ENCODE assay signal across 6 mouse cellular contexts in the genomic region with DNA sequence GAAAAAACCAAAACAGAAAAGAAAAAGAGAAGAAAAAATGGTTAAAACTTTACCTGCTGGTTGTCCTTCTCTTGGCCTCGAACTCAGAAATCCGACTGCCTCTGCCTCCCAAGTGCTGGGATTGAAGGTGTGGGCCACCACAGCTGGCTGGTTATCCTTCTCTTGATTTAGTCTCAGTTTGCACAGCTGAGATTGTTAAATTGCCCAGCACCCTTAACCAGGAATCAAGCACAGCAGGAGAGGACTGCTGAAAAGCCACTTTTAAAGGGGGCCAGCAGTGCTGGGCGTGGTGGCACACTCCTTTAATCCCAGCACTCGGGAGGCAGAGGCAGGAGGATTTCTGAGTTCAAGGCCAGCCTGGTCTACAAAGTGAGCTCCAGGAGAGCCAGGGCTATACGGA. TPM values are rescaled to one million over a fixed set of nuclear protein-coding genes. Genes with fewer than 3 reads are reported as not detected.
DNase-seq lines count a peak whose midpoint lies in the region; TF ChIP-seq lines count a peak whose summit lies in the region.
"Not testable (repeated sequence)": the region's sequence is repeated elsewhere in the genome, so short reads cannot be mapped to it uniquely, and the experiment has no call there.

No protein-coding gene starts in this region.

- H3K36me3 ChIP-seq in E14TG2a.4 (ENCODE audit: insufficient read depth, low read length); ES-Bruce4 (ENCODE audit: control insufficient read depth, insufficient read depth, low read length, poor library complexity, severe bottlenecking); ES-E14 (ENCODE audit: control insufficient read depth, insufficient read depth, low read length, poor library complexity, severe bottlenecking): not testable (repeated sequence)

- H3K9me3 ChIP-seq in E14TG2a.4 (ENCODE audit: low read length); ES-Bruce4 (replicated peaks; ENCODE audit: control insufficient read depth, insufficient read depth, low read length, poor library complexity, severe bottlenecking); ES-E14 (ENCODE audit: control insufficient read depth, insufficient read depth, low read depth, low read length): not testable (repeated sequence)

- H3K4me1 ChIP-seq in E14TG2a.4 (replicated peaks; ENCODE audit: low read depth, low read length) (peaks cover 85% of the 10 kb centered on the region), ES-E14 (ENCODE audit: control insufficient read depth in 2 of 2, insufficient read depth in 2 of 2, low read length in 2 of 2, poor library complexity in 1 of 2) (peaks cover 10 to 15% of the 10 kb centered on the region in 2 experiments)
- H3K4me1 ChIP-seq in ES-Bruce4 (ENCODE audit: control insufficient read depth, insufficient read depth, low read length) = not testable (repeated sequence)

- in situ Hi-C loops in ES-E14 (cut with MboI; ENCODE audit: low sequenced_read_pairs in 2 of 2, unreplicated experiment in 2 of 2) = not testable (repeated sequence)

- not testable (repeated sequence) for TF ChIP-seq POLR2A in ES-Bruce4 (IDR thresholded peaks at IDR 0.05; ENCODE audit: insufficient read depth, low read length)

- not testable (repeated sequence) for H3K27me3 ChIP-seq in E14TG2a.4 (ENCODE audit: insufficient read depth, low read length); ES-Bruce4 (ENCODE audit: control insufficient read depth, insufficient read depth, low read length, poor library complexity, severe bottlenecking)

- DNase-seq in ES-CJ7 (ENCODE audit: low read depth, low spot score) = peak; percentile 73
- DNase-seq in ES-E14 (ENCODE audit: low read depth, low spot score) = not testable (repeated sequence)
- peak; percentile 60 for DNase-seq in R1 (ENCODE audit: low read depth, low spot score)
- DNase-seq in ZHBTc4 (ENCODE audit: low read depth, low spot score) = peak; percentile 57

- not testable (repeated sequence) for TF ChIP-seq EP300 in ES-Bruce4 (IDR thresholded peaks at IDR 0.05; ENCODE audit: insufficient read depth, low read depth, low read length)

- H3K9ac ChIP-seq in ES-Bruce4 (ENCODE audit: low read depth, poor library complexity, severe bottlenecking) = peak overlapping the region; percentile 9; the same call in 1 of the 2 replicates
- H3K9ac ChIP-seq in ES-E14 (ENCODE audit: insufficient read depth, low read depth, low read length, poor library complexity, severe bottlenecking) = not testable (repeated sequence)

- H3K4me3 ChIP-seq in E14TG2a.4 (replicated peaks; ENCODE audit: low read length) = peak overlapping the region; percentile 67
- not testable (repeated sequence) for H3K4me3 ChIP-seq in ES-Bruce4 (ENCODE audit: low read depth, low read length)
- peak overlapping the region in 1 of 2 experiments; percentile 32; a peak in 1 of 4 replicates for H3K4me3 ChIP-seq in ES-E14 (ENCODE audit: insufficient read depth in 1 of 2, low read depth in 1 of 2, low read length in 2 of 2, poor library complexity in 1 of 2, severe bottlenecking in 1 of 2)

- H3K27ac ChIP-seq in ES-Bruce4 (ENCODE audit: insufficient read depth, low read length) = peak overlapping the region; percentile 74
- H3K27ac ChIP-seq in ES-E14 (ENCODE audit: insufficient read depth, low read depth, low read length, poor library complexity, severe bottlenecking) = peak overlapping the region; percentile 58; the same call in 1 of the 2 replicates

- TF ChIP-seq CTCF in E14TG2a.4 (conservative IDR thresholded peaks at IDR 0.05; ENCODE audit: low read length); ES-Bruce4 (IDR thresholded peaks at IDR 0.05; ENCODE audit: low read depth, low read length): not testable (repeated sequence)

RNA-seq across cellular contexts. Expression of gene Actr2, which starts 40.8 kb away (rescaled TPM):
- polyA plus RNA-seq in ES-Bruce4 (2011; ENCODE audit: insufficient read depth, insufficient read length, low read depth, missing spikeins) = 315 and 353 TPM in 2 replicates
- total RNA-seq in ES-E14 (2012; rRNA removed) = 70.3 and 107 TPM in 2 replicates

RNA-seq across cellular contexts. Expression of gene Rab1a, which starts 47.7 kb away (rescaled TPM):
- 396 and 407 TPM in 2 replicates for polyA plus RNA-seq in ES-Bruce4 (2011; ENCODE audit: insufficient read depth, insufficient read length, low read depth, missing spikeins)
- 77.9 and 122 TPM in 2 replicates for total RNA-seq in ES-E14 (2012; rRNA removed)
